Mouse (Mus musculus): ENCODE measurements at regions not wholly inside any gene's neighbourhood (a gene's known extent, or its start where the extent isn't known, plus 50 kb on each side); places are given as distances from the start of the nearest gene placed in this dataset.

DNA sequence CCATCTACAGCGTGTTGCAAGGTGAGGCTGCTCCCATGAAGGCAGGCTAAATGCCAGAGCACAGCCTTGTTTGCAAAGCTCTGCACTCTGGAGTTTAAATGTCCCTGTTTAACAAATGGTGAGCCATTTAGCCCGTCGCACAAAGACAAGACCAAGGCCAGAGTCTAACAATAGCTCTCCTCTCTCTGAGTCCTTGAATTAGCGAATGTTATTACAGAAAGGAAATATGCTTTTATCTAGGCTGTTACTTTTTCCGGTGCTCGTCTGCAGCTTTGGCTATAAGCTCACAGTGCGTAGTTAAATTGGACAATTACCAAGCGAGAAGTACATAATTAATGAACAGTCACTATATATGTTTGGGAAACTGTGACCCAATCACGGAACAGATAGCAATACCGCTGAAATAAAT is 137.8 kb upstream of the Noct start:
- in situ Hi-C loops (cut with MboI, MseI) = no loop called here

DNA sequence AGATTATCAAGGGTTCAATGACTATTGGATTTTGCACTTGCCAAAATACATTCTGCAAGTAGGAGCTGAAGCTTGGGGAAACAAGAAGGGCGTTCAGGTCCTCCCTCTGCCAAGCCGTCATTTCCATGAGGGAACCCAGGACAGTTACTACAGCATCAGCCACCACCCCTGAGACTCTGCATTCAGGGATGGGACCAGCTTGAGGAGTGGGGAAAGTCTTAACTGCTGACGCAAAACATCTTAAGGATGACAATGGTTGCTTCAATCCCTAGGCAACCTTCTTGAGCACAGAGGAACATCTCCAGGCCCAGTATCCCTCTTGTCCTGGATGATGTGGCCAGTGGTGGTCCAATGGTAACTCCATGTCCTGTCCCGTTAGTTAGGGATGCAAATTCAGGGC is 137.2 kb upstream of the Noct start:
- in situ Hi-C loops (cut with MboI, MseI) = no loop called here

DNA sequence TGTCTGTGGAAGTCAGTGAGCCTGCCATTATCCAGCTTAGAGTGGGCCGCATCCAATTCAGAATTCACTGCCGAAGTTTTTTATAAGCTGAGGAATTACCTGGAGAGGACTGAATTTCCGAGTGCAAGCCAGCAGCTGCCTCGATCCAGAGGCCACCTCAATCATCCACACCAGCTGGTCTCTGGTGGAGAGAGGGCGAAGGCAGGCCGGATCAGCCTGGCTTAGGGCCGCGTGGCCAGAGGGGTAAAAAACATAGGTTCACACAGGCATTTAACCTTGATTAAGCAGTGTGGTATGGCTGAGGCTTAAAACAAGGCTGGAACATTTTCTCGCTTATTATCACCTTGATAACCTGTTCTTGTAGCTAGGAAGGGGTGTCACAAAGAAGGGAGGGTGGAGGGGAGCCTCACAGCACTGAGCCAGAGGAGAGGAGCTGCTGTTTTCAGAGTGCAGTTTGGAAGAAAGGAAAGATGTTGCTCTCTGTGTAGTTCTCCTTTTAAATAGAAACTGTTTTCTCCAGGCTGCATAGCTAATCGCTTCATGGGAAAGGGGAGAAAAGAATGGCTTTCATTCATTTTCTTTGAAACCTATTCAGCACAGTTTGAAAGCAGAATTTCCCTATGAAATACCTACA is 135.1 kb upstream of the Noct start:
- in situ Hi-C loops (cut with MboI, MseI) = no loop called here

DNA sequence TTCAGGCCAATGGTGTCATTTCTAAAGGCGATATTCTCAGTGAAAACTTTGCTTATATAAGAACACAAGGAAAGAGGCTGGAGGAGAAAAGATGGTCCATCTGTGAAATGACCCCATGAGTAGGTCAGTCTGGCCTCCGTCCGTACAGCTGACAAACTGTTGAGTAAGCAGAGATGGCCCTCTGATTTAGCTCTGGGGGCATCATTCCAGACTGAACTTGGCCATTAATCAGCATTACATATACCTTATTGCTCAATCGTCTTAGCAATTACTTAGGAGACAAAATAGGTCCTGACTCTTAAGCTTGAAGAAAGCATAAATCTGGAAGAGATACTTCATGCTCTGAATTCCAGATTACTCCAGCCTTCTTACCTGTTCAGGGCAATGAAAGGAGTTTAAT is 132.8 kb upstream of the Noct start:
- in situ Hi-C loops (cut with MboI, MseI) = no loop called here

DNA sequence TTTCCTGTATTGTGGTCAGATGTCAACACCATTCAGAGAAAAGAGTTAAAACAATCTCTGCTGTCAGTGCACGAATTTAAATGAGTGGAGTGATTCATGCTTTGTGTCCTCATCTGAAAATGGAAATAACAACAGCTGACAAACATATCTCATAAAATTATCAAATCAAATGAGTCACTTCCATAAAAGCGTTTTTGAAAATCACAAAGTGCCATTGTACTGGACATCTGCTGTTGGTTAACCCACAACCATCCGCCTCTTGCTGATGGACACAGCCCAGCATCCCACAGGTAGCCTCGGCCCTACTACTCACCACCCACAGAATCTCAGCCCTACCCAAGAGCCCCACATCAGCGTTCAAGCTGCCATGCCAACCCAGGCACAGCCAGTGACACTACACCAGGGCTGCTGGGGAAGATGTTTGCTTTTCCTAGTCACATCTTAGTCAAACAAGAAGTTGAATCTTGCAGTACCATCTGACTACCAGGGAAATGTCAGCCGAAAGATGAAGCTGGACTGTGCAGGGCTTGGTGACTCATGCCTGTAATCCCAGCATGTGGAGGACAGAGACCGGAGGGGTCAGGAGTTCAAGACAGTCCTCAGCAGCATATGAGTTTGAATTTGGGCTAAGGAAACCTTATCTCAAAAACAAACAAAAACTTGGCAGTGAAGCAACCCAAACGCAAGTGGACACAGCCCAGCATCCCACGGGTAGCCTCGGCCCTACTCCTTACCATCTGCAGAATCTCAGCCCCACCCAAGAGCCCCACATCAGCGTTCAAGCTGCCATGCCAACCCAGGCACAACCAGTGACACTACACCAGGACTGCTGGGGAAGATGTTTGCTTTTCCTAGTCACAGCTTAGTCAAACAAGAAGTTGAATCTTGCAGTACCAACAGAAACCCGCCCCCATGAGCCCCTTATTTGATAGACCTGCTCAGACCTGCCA is 131.9 kb upstream of the Noct start:
- in situ Hi-C loops (cut with MboI, MseI) = no loop called here

DNA sequence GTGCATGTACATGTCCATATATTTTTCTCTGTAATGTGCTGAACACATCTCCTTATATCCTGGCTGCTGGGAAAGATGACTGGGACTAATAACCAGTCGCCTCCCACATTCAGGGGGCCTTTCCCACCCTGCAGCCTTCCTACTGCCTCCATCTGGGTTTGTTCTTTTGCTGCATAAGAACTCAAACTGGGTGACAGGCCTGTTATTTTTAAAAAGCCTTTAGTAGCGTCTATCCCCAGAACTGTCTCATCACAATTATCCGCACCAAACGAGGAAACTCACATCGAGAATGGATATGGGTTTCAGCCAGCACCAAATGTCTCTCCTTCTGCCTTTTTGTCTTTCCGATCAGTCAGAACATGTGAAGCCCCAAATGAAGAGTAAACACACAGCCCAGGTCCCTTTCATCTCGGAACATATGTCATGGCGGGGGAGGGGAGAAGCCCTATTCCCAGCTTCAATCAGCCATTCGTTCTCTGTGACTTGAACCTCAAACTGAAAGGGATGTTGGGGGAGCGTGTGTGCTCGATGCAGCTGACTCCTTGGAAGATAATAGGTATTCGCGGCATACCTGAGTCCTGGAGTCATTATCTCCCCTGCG is 128.3 kb upstream of the Noct start:
- in situ Hi-C loops (cut with MboI, MseI) = no loop called here

DNA sequence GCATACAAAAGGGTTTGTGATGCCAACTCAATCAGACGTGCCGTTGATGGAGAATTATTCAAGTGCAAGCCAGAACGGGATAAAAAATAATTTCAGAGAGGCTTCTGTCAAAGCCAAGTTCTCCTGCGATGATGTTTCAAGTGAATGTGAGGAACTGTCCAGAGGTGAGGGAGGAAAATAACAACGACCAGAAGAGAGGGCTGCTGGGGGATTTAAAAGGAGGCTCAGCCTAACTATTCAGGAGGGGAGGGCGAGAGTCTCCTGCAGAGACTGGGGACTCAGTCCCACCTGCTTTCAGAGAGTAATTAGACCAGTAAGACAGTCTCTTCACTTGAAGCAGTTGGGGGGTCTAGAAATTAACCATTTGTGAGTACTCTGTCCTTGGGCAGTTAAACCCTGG is 127.7 kb upstream of the Noct start:
- in situ Hi-C loops (cut with MboI, MseI) = no loop called here

DNA sequence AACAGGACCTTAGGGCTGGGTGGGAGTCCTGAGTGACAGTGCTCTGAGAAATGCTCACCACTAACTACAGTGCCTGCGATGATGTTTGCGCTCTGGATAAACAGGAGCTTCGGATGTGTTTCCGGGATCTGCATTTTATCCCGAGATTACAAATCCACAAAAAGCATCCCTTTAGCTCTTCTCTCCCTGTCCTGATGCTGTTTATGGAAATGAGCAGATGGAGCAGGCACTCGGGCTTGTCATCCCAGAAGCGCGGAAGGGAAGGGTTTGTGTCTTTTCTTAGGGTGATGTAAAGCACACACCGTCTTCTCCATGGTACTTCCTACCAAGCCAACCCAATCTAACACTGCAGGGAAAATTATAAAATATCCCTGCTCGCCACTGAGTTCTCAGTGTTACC is 126.9 kb upstream of the Noct start:
- in situ Hi-C loops (cut with MboI, MseI) = no loop called here

DNA sequence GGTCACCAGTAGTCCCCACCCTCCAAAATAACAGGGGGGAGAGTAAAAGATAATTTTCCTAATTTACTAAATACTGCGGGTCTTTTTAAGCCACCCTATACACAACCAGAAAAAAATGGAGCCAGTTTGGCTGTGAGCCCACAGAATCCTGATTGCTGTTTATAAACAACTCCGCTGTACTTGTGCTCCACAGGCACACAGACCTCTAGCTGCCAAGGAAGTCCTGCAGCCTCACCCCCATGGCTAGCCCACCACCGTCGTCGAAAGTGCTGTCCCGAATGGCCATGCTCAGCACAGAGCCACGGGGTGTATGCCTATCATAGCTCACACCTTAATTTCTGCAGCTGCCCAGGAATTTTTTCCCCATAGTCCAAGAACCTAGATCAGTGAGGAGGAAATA is 124.3 kb upstream of the Noct start:
- in situ Hi-C loops (cut with MboI, MseI) = no loop called here

DNA sequence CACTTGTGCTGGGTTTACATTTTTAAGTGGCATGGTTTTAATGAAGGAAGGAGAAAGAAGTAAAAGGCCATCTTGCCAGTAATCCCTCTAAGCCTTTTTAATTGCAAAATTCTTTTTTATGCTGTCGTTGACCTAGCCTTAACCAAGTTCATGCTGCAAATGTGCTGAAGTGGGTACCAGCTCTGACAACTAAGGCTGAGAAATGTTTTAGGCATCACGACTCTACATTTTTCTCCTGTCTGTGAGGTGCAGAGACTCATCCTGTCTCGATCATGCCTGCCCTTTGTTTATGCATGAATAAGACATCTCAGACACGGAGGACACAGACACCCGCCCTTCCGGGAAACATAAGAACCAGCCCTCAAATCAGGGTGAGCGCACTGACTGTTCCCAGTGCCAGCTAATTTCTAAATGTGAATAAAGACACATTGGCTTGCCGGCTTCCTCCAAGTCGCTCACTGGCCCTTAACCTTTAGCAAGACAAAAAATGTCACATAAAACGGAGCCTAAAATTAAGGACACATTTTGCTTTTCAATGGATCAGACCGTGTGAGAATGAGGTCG is 115.5 kb upstream of the Noct start:
- in situ Hi-C loops (cut with MboI, MseI) = no loop called here

DNA sequence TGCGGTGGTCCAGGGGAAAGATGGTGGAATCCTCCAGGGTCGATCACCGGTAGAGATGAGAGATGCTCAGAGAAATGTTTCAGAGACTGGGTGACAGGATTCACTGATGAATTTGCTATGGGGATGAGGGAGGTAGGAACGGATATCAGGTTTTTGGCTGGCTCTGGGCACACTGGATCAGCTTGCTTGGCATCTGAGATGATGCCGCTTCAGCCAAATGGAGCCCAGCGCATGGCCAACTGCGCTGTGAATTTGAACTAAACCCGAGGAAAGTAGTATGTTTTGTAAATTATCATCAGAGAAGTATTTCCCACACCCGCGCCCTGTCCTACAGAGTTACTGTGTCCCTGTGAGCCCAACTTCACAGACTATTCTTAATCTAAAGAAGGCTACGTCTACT is 113.0 kb upstream of the Noct start:
- in situ Hi-C loops (cut with MboI, MseI) = no loop called here

DNA sequence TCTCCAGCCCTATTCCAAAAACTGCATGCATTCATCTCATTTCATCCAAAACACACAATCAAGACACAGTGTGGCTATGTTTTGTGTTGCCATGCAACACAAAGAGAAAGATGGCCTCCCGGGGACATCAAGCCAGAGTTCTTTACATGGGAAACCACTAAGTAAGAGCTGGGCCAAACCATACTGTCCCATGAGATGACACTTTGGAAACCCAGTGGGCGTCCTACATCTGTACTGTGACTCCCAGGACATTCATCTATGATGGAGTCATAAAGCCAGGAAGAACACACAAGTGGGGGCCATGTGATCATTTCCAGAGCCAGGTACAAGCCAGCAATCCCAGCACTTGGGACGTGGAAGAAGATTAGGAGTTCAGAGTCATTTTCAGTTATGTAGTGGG is 111.9 kb upstream of the Noct start:
- in situ Hi-C loops (cut with MboI, MseI) = no loop called here

DNA sequence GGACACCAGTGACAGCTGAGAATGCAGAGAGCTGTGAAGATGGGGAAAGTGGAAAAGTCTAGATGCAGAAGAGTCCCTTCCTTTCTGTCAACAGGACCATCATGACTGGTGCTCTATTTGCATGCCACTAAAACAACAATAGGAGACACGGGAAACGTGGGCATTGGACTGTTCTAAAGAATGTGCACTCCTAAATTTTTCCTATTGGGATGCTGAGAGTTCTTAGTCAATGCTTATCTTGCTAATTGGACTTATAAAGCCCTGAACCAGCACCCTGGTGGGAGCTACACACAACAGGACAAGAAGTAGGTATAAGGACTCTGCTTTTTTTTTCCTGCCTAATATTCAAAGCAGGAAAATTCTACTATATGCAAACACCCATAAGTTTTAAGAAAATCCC is 108.3 kb upstream of the Noct start:
- in situ Hi-C loops (cut with MboI, MseI) = no loop called here

DNA sequence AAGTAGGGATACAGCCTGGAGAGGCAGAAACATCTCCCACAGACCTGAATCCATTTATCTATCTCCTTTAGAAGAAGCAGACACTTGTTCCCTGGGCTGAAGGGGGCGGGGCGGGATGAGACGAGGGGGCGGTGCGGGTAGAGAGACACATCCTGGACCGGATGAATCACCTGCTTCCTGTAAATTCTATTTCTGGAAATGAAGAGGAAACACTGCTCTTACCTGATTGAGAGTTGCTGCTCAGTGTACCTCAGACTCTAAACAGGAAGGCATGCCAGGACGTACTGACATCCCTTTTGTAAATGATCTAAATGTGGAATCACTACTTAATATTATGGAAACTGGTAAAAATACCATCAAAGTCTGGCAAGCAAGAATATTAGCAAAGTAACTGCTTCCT is 105.5 kb upstream of the Noct start:
- in situ Hi-C loops (cut with MboI, MseI) = no loop called here

DNA sequence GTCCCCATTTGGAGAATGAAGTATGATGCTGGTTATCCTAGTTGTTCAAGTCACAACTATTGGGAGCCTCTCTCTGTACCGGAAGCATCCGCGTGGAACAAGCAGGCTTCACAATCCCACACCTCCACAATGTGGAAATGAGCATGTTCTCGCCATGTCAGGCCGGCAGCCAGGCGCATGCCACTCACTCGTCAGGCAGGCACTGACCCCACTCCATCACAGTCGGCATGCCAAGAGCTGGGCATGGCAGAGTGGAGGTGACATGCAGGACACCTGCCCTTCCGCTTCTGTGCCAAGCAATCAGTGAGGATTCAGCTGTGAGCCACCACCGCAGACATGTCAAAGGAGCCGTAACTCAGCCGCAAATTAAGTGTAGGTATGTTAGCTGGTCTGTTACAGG is 103.7 kb upstream of the Noct start:
- in situ Hi-C loops (cut with MboI, MseI) = no loop called here

DNA sequence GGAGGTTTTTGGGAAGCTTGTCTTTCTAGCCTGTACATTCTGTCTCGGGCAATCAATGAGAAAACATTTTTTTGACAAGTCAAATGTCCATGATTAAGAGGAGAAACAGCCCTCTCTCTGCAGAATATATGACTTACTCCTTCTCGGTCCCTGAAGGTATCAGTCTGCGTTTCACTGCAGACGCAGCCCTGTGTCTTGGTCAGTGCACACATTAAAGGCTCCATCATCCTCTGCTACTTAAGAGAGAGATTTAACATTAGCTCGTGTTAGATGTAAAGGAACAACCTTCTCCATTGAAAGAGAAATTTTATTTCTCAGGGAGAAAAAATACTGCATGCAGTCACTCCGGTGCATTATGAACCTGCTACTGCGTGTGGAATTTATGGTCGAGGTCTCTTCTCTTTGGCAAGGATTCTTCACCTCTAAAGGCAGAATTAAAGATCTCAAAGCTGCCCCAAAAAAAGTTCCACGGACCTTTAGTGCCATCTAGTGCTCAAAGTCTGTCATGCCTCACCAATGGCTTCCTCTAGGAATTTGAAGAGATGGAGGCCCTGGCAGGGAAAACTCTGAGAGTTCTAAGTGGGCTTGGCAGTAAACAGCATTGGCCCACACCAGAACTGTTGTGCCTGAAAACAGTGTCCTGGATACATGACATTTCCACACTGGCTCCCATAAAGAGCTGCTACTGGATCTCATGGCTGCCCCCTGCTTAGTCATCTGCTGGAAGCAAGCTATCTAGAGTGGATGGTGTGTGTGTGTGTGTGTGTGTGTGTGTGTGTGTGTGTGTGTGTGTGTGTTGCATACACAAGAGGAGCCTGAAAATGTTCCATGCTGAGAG is 102.3 kb upstream of the Noct start:
- in situ Hi-C loops (cut with MboI, MseI) = no loop called here

DNA sequence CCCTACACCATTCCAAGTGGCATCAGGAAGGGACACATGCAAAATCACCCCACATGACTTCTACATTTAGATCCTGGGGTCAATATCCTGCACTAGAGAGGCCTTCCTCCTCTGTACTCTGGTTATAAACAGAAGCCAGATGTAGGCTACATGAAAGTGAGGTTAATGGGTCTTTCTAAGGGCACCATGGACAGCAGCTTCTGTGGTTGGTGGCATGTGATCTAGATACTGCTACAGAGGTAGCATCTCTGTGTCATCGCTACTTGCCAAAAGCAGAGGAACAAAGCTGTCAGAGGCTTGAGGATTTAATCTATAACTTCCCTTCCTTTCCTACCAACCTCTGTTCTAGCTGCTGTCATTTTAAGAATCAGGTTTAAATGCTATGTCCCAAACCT is 101.7 kb upstream of the Noct start:
- in situ Hi-C loops (cut with MboI, MseI) = no loop called here

DNA sequence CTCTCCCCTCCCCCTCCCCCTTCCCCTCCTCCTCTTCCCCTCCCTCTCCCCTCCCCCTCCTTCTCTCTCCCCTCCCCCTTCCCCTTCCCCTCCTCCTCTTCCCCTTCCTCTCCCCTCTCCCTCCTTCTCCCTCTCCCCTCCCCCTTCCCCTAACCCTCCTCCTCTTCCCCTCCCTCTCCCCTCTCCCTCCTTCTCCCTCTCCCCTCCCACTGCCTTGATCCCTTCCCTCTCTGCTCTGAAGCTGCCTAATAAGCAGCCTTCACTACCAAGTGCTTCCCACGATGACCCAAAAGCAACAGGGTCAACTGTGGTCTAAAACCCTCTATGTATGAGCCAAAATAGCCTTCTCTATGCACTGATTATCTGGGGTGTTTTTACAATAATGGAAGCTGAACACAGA is 96.4 kb upstream of the Noct start:
- in situ Hi-C loops (cut with MboI, MseI) = no loop called here

DNA sequence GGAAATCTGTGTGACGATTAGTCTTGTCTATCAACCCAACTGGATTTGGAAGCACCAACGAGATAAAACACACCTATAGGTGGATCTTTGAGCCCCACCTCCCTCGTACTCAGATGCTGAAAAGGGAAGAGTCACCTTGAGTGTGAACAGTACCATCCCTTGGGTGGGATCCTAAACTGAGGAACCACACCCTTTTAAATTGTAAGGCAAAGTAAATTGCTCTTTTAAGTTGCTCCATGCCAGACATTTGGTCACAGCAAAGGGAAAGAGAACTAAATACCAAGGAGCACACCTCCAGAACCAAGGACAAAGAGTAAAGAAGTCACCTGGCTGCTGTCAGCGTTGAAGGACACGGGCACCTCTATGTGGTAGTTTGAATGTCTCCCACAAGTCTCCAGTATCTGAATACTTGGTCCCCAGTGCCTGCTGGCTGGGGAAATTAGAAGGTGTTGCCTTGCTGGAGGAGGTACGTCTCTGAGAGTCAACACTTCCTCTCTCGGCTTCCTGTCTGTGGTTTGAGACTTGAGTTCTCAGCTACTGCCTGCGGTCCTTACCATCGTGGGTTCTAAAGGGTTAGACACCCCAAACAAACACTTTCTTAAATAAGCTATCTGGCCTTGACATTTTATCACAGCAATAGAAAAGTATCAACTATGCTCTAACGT is 95.6 kb upstream of the Noct start:
- in situ Hi-C loops (cut with MboI, MseI) = no loop called here

DNA sequence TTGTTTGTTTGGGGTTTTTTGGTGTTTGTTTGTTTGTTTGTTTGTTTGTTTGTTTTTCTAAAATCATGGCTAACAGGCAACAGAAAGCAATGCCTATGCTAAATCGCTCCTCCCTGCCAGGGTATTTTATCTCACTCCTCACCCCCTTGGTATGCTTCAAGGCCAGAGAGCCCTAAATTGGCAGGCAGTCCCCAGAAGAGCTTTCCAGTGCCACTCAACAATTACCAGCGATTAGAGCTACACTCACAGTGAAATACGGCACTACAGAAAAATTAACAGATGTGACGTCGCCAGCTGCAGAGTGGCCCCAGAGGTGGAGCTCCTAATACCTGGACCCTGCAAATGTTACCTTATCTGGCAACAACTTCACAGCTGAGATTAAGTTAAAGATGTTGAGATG is 93.5 kb upstream of the Noct start:
- in situ Hi-C loops (cut with MboI, MseI) = no loop called here

DNA sequence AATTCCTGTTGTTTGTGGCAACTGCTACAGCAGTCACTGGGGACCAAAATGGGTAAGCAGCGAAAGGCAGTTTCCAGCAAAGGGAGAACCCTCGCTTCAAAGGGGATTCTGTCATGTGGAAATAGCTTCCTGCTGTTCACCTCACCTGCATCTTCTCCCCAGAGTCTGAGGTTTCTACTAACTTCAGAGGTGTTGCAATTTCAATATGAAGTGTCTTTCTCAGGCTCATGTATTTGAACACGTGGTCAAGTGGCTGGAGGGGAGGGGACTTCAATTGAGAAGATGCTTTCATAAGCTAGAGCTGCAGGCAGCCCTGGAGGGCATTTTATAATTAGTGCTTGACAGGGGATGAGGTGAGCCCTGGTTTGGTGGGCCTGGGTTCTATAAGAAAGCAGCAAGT is 92.9 kb upstream of the Noct start:
- in situ Hi-C loops (cut with MboI, MseI) = no loop called here
